Mouse (Mus musculus): ENCODE results near the gene Lrit2. TPM values are rescaled to one million over a fixed set of nuclear protein-coding genes. Genes with fewer than 3 reads are reported as not detected.

The Lrit2 gene
- polyA plus RNA-seq, 1 experiment from 2014 or later: not detected

GRCm38 (mm10) chr14:37080724-37081123, 13.0 kb downstream of the Lrit2 start:
- no peak overlapping the region for H3K9ac ChIP-seq
- 51% methylated on average over 1 of the region's 1 CpGs for WGBS (ENCODE audit: insufficient replicate concordance)
- no peak overlapping the region for H3K27ac ChIP-seq (replicated peaks)
- no peak overlapping the region for H3K4me2 ChIP-seq
- no peak overlapping the region for H3K4me3 ChIP-seq (replicated peaks)
- ATAC-seq (ENCODE audit: insufficient read depth): no peak
- no peaks in the 10 kb centered on the region for H3K27me3 ChIP-seq
- H3K9me3 ChIP-seq (replicated peaks): no peaks in the 10 kb centered on the region
- no peaks in the 10 kb centered on the region for H3K36me3 ChIP-seq (replicated peaks)
- H3K4me1 ChIP-seq (replicated peaks): no peaks in the 10 kb centered on the region

GRCm38 (mm10) chr14:37083755-37084154, 16.0 kb downstream of the Lrit2 start:
- H3K27ac ChIP-seq (replicated peaks): no peak overlapping the region
- WGBS (ENCODE audit: insufficient replicate concordance): 22% methylated on average over 4 of the region's 4 CpGs
- H3K36me3 ChIP-seq (replicated peaks): no peaks in the 10 kb centered on the region
- H3K27me3 ChIP-seq: no peaks in the 10 kb centered on the region
- no peaks in the 10 kb centered on the region for H3K4me1 ChIP-seq (replicated peaks)
- H3K4me3 ChIP-seq (replicated peaks): no peak overlapping the region
- no peak overlapping the region for H3K4me2 ChIP-seq
- H3K9ac ChIP-seq: no peak overlapping the region
- H3K9me3 ChIP-seq (replicated peaks): no peaks in the 10 kb centered on the region
- no peak for ATAC-seq (ENCODE audit: insufficient read depth)

- no peak overlapping the region for H3K9ac ChIP-seq
- H3K36me3 ChIP-seq (replicated peaks): no peaks in the 10 kb centered on the region
- H3K4me1 ChIP-seq (replicated peaks): no peaks in the 10 kb centered on the region
- no peaks in the 10 kb centered on the region for H3K9me3 ChIP-seq (replicated peaks)
- no peak overlapping the region for H3K4me2 ChIP-seq
- no peak for ATAC-seq (ENCODE audit: insufficient read depth)
- peaks cover 27% of the 10 kb centered on the region for H3K27me3 ChIP-seq
- H3K27ac ChIP-seq (replicated peaks): no peak overlapping the region
- whole genome bisulfite sequencing (ENCODE audit: insufficient replicate concordance): 77% methylated on average over 6 of the region's 6 CpGs
- H3K4me3 ChIP-seq (replicated peaks): no peak overlapping the region
Measured at GRCm38 (mm10) chr14:37094436-37094835, 26.7 kb downstream of the Lrit2 start.

- H3K4me1 ChIP-seq (replicated peaks): no peaks in the 10 kb centered on the region
- no peak for ATAC-seq (ENCODE audit: insufficient read depth)
- WGBS (ENCODE audit: insufficient replicate concordance): 49% methylated on average over 4 of the region's 4 CpGs
- H3K9ac ChIP-seq: no peak overlapping the region
- no peak overlapping the region for H3K4me3 ChIP-seq (replicated peaks)
- H3K4me2 ChIP-seq: no peak overlapping the region
- no peaks in the 10 kb centered on the region for H3K36me3 ChIP-seq (replicated peaks)
- H3K27ac ChIP-seq (replicated peaks): no peak overlapping the region
- H3K27me3 ChIP-seq: peaks cover 35% of the 10 kb centered on the region
- H3K9me3 ChIP-seq (replicated peaks): no peaks in the 10 kb centered on the region
Measured at GRCm38 (mm10) chr14:37095556-37095955, 27.8 kb downstream of the Lrit2 start.

GRCm38 (mm10) chr14:37097956-37098530, 30.3 kb downstream of the Lrit2 start, which contains the start of gene Cdhr1:
Gene Cdhr1, minus strand, starts transcription at chr14:37098347.
- no peaks in the 10 kb centered on the region for H3K4me1 ChIP-seq (replicated peaks)
- no peak for ATAC-seq (ENCODE audit: insufficient read depth)
- no peaks in the 10 kb centered on the region for H3K36me3 ChIP-seq (replicated peaks)
- H3K9ac ChIP-seq: no peak within 1 kb of the TSS
- no peak within 1 kb of the TSS for H3K27ac ChIP-seq (replicated peaks)
- H3K27me3 ChIP-seq: peaks cover 35% of the 10 kb centered on the region
- peak within 1 kb of the TSS; percentile 13; the same call in 1 of the 2 replicates for H3K4me2 ChIP-seq
- no peak within 1 kb of the TSS for H3K4me3 ChIP-seq (replicated peaks)
- 2% methylated on average over 30 of the region's 30 CpGs for WGBS (ENCODE audit: insufficient replicate concordance)
- no peaks in the 10 kb centered on the region for H3K9me3 ChIP-seq (replicated peaks)

GRCm38 (mm10) chr14:37101531-37101930, 33.8 kb downstream of the Lrit2 start:
- no peaks in the 10 kb centered on the region for H3K9me3 ChIP-seq (replicated peaks)
- 55% methylated on average over 5 of the region's 5 CpGs for WGBS (ENCODE audit: insufficient replicate concordance)
- no peak overlapping the region for H3K27ac ChIP-seq (replicated peaks)
- no peaks in the 10 kb centered on the region for H3K36me3 ChIP-seq (replicated peaks)
- peaks cover 35% of the 10 kb centered on the region for H3K27me3 ChIP-seq
- no peaks in the 10 kb centered on the region for H3K4me1 ChIP-seq (replicated peaks)
- no peak for ATAC-seq (ENCODE audit: insufficient read depth)
- no peak overlapping the region for H3K4me2 ChIP-seq
- no peak overlapping the region for H3K4me3 ChIP-seq (replicated peaks)
- no peak overlapping the region for H3K9ac ChIP-seq

GRCm38 (mm10) chr14:37102484-37102883, 34.8 kb downstream of the Lrit2 start:
- no peak overlapping the region for H3K4me3 ChIP-seq (replicated peaks)
- H3K4me1 ChIP-seq (replicated peaks): no peaks in the 10 kb centered on the region
- H3K27me3 ChIP-seq: peaks cover 27% of the 10 kb centered on the region
- H3K36me3 ChIP-seq (replicated peaks): no peaks in the 10 kb centered on the region
- H3K27ac ChIP-seq (replicated peaks): no peak overlapping the region
- H3K9me3 ChIP-seq (replicated peaks): no peaks in the 10 kb centered on the region
- 25% methylated on average over 3 of the region's 3 CpGs for WGBS (ENCODE audit: insufficient replicate concordance)
- ATAC-seq (ENCODE audit: insufficient read depth): no peak
- H3K4me2 ChIP-seq: no peak overlapping the region
- H3K9ac ChIP-seq: no peak overlapping the region

- WGBS (ENCODE audit: insufficient replicate concordance): 48% methylated on average over 5 of the region's 5 CpGs
- ATAC-seq (ENCODE audit: insufficient read depth): 0 out of 2 replicates have a peak, but pooled peaks have one; percentile 22
- Histone ChIP-seq H3K9me3 (replicated peaks) (no peaks in the 10 kb centered on the region), H3K9ac (no peak overlapping the region), H3K27ac (replicated peaks) (no peak overlapping the region), H3K27me3 (peaks cover 4% of the 10 kb centered on the region; the same call in 1 of the 2 replicates), H3K4me3 (replicated peaks) (no peak overlapping the region), H3K4me2 (no peak overlapping the region), H3K4me1 (replicated peaks) (no peaks in the 10 kb centered on the region), H3K36me3 (replicated peaks) (no peaks in the 10 kb centered on the region)
Measured at GRCm38 (mm10) chr14:37104747-37105146, 37.0 kb downstream of the Lrit2 start.

GRCm38 (mm10) chr14:37105846-37106245, 38.1 kb downstream of the Lrit2 start:
- no peak overlapping the region for H3K27ac ChIP-seq (replicated peaks)
- no peaks in the 10 kb centered on the region for H3K9me3 ChIP-seq (replicated peaks)
- no peaks in the 10 kb centered on the region for H3K36me3 ChIP-seq (replicated peaks)
- H3K9ac ChIP-seq: no peak overlapping the region
- no peaks in the 10 kb centered on the region for H3K4me1 ChIP-seq (replicated peaks)
- H3K4me3 ChIP-seq (replicated peaks): no peak overlapping the region
- 25% methylated on average over 7 of the region's 7 CpGs for WGBS (ENCODE audit: insufficient replicate concordance)
- no peak overlapping the region for H3K4me2 ChIP-seq
- no peaks in the 10 kb centered on the region for H3K27me3 ChIP-seq
- no peak for ATAC-seq (ENCODE audit: insufficient read depth)

- H3K27me3 ChIP-seq: no peaks in the 10 kb centered on the region
- H3K9me3 ChIP-seq (replicated peaks): no peaks in the 10 kb centered on the region
- ATAC-seq (ENCODE audit: insufficient read depth): no peak
- no peaks in the 10 kb centered on the region for H3K4me1 ChIP-seq (replicated peaks)
- no peak overlapping the region for H3K9ac ChIP-seq
- 35% methylated on average over 8 of the region's 8 CpGs for WGBS (ENCODE audit: insufficient replicate concordance)
- no peak overlapping the region for H3K4me3 ChIP-seq (replicated peaks)
- H3K36me3 ChIP-seq (replicated peaks): no peaks in the 10 kb centered on the region
- no peak overlapping the region for H3K4me2 ChIP-seq
- no peak overlapping the region for H3K27ac ChIP-seq (replicated peaks)
Measured at GRCm38 (mm10) chr14:37109460-37109859, 41.7 kb downstream of the Lrit2 start.

- H3K4me2 ChIP-seq: no peak overlapping the region
- WGBS (ENCODE audit: insufficient replicate concordance): 38% methylated on average over 9 of the region's 9 CpGs
- H3K9me3 ChIP-seq (replicated peaks): no peaks in the 10 kb centered on the region
- no peaks in the 10 kb centered on the region for H3K36me3 ChIP-seq (replicated peaks)
- no peaks in the 10 kb centered on the region for H3K4me1 ChIP-seq (replicated peaks)
- no peak overlapping the region for H3K4me3 ChIP-seq (replicated peaks)
- no peak for ATAC-seq (ENCODE audit: insufficient read depth)
- H3K27me3 ChIP-seq: no peaks in the 10 kb centered on the region
- H3K27ac ChIP-seq (replicated peaks): no peak overlapping the region
- no peak overlapping the region for H3K9ac ChIP-seq
Measured at GRCm38 (mm10) chr14:37109975-37110374, 42.2 kb downstream of the Lrit2 start.

- WGBS (ENCODE audit: insufficient replicate concordance): 65% methylated on average over 2 of the region's 2 CpGs
- no peak for ATAC-seq (ENCODE audit: insufficient read depth)
- H3K27me3 ChIP-seq: no peaks in the 10 kb centered on the region
- H3K4me3 ChIP-seq (replicated peaks): no peak overlapping the region
- H3K36me3 ChIP-seq (replicated peaks): no peaks in the 10 kb centered on the region
- H3K9me3 ChIP-seq (replicated peaks): no peaks in the 10 kb centered on the region
- no peak overlapping the region for H3K27ac ChIP-seq (replicated peaks)
- no peak overlapping the region for H3K4me2 ChIP-seq
- H3K4me1 ChIP-seq (replicated peaks): no peaks in the 10 kb centered on the region
- no peak overlapping the region for H3K9ac ChIP-seq
Measured at GRCm38 (mm10) chr14:37110456-37110855, 42.7 kb downstream of the Lrit2 start.
